Mouse (Mus musculus) hindbrain, postnatal 0 days (tissue): ENCODE results near the gene Lat. TPM values are rescaled to one million over a fixed set of nuclear protein-coding genes. Genes with fewer than 3 reads are reported as not detected.

ENCODE experiments used
- ATAC-seq: fragments of 200-750 bp; cut with Nextera tagmentation; 2 replicates; pipeline ENCODE4 v1.8.0; 2017; ENCODE audit warnings: mild to moderate bottlenecking, moderate TSS enrichment, moderate library complexity
- DNase-seq: peaks from one replicate; pipeline ENCODE4 v3.0.0-alpha.2; 2015; ENCODE audit warnings: low spot score
- H3K27ac ChIP-seq: fragments of 300-500 bp; sonication (generic); 2 replicates; pipeline ENCODE4 v1.5.1; 2014; ENCODE audit warnings: mild to moderate bottlenecking
- H3K27me3 ChIP-seq: fragments of 300-500 bp; sonication (generic); 2 replicates; pipeline ENCODE4 v1.6.1; 2014; ENCODE audit warnings: low read length, mixed read lengths; ENCODE audit not compliant: insufficient read depth
- H3K36me3 ChIP-seq: fragments of 300-500 bp; sonication (generic); 2 replicates; pipeline ENCODE4 v1.6.1; 2014; ENCODE audit warnings: low read length, mixed read lengths; ENCODE audit not compliant: insufficient read depth
- H3K4me1 ChIP-seq: fragments of 300-500 bp; sonication (generic); 2 replicates; pipeline ENCODE4 v1.6.1; 2014; ENCODE audit warnings: antibody characterized with exemption, low read length, mixed read lengths; ENCODE audit not compliant: insufficient read depth
- H3K4me2 ChIP-seq: fragments of 300-500 bp; sonication (generic); 2 replicates; pipeline ENCODE4 v1.6.1; 2014; ENCODE audit warnings: low read depth, mild to moderate bottlenecking, low read length, moderate library complexity, mixed read lengths
- H3K4me3 ChIP-seq: fragments of 300-500 bp; sonication (generic); 2 replicates; pipeline ENCODE4 v1.5.1; 2014; ENCODE audit warnings: low read length
- H3K9ac ChIP-seq: fragments of 300-500 bp; sonication (generic); replicated peaks from 2 replicates; pipeline ENCODE4 v1.6.1; 2014; ENCODE audit warnings: mild to moderate bottlenecking, low read length, moderate library complexity, mixed read lengths
- H3K9me3 ChIP-seq: fragments of 300-500 bp; sonication (generic); 2 replicates; pipeline ENCODE4 v1.6.1; 2016; ENCODE audit warnings: low read length, mixed read lengths
- CTCF ChIP-seq: IDR thresholded peaks from 2 replicates; pipeline ENCODE4 v1.5.1; 2016; ENCODE audit warnings: antibody characterized with exemption, control low read depth, low read depth
- WGBS: fragments of 180-500 bp; shearing (Covaris S2); extraction: QIAGEN DNeasy Blood & Tissue Kit; methylation state at CpG from one replicate; pipeline ENCODE4 v1.1.7; 2014; 5-methylcytosine and 5-hydroxymethylcytosine counted together
- polyA plus RNA-seq: library from polyadenylated mRNA; unstranded; fragments of >200 nt; fragmentation: Nextera tagmentation; extraction: Ambion mirVana; gene quantifications from 2 replicates; pipeline ENCODE4 v1.2.1, GENCODE M21; 2015
- total RNA-seq: library from RNA; depleted of rRNA; stranded (reverse); fragments of >200 nt; gene quantifications from 2 replicates; pipeline ENCODE4 v1.2.3, GENCODE M21; 2014

Gene Lat
- total and polyA plus RNA-seq, 2 experiments from 2014 or later, result 0.37 to 0.96 TPM

- no peaks in the 10 kb centered on the region for H3K36me3 ChIP-seq
- ATAC-seq (peak; percentile 68; the same call in 1 of the 2 replicates), DNase-seq (peak; percentile 53)
- H3K4me2 ChIP-seq, result peak overlapping the region; percentile 45
- no peaks in the 10 kb centered on the region for H3K9me3 ChIP-seq
- H3K4me1 ChIP-seq, result no peaks in the 10 kb centered on the region
- 0 out of 2 replicates have a peak overlapping the region, but pooled peaks have one; percentile 13 for H3K9ac ChIP-seq
- H3K27ac ChIP-seq, result peak overlapping the region; percentile 3; the same call in 1 of the 2 replicates
- no peaks in the 10 kb centered on the region for H3K27me3 ChIP-seq
- WGBS, result 57% methylated on average over 20 of the region's 20 CpGs
- TF ChIP-seq CTCF, result peak; percentile 17
- H3K4me3 ChIP-seq, result peak overlapping the region; percentile 20; the same call in 1 of the 2 replicates
Measured at GRCm38 (mm10) chr7:126350748-126351418, 18.5 kb downstream of the Lat start.

- WGBS, result 75% methylated on average over 8 of the region's 8 CpGs
Measured at GRCm38 (mm10) chr7:126348293-126348692, 21.1 kb downstream of the Lat start.

GRCm38 (mm10) chr7:126347098-126347497, 22.3 kb downstream of the Lat start:
- H3K4me3 ChIP-seq, result no peak overlapping the region
- no peaks in the 10 kb centered on the region for H3K36me3 ChIP-seq
- TF ChIP-seq CTCF, result no peak
- 50% methylated on average over 1 of the region's 1 CpGs for WGBS
- no peak overlapping the region for H3K9ac ChIP-seq
- ATAC-seq, result no peak
- H3K4me2 ChIP-seq, result no peak overlapping the region
- DNase-seq, result no peak
- no peak overlapping the region for H3K27ac ChIP-seq
- no peaks in the 10 kb centered on the region for H3K9me3 ChIP-seq
- H3K27me3 ChIP-seq, result no peaks in the 10 kb centered on the region
- H3K4me1 ChIP-seq, result no peaks in the 10 kb centered on the region

More at GRCm38 (mm10) chr7:126348293-126348692, 21.1 kb downstream of the Lat start:
- H3K4me3 ChIP-seq, result no peak overlapping the region
- no peaks in the 10 kb centered on the region for H3K9me3 ChIP-seq
- TF ChIP-seq CTCF, result no peak
- H3K36me3 ChIP-seq, result no peaks in the 10 kb centered on the region
- H3K9ac ChIP-seq, result no peak overlapping the region
- H3K27ac ChIP-seq, result no peak overlapping the region
- H3K4me1 ChIP-seq, result no peaks in the 10 kb centered on the region
- no peak for ATAC-seq
- H3K27me3 ChIP-seq, result no peaks in the 10 kb centered on the region
- DNase-seq, result no peak
- no peak overlapping the region for H3K4me2 ChIP-seq

GRCm38 (mm10) chr7:126345969-126346368, 23.4 kb downstream of the Lat start:
- Histone ChIP-seq H3K4me3 (no peak overlapping the region), H3K4me2 (no peak overlapping the region), H3K36me3 (no peaks in the 10 kb centered on the region), H3K27me3 (no peaks in the 10 kb centered on the region), H3K9ac (no peak overlapping the region), H3K27ac (no peak overlapping the region), H3K4me1 (no peaks in the 10 kb centered on the region), H3K9me3 (no peaks in the 10 kb centered on the region)
- ATAC-seq, result no peak
- no peak for TF ChIP-seq CTCF
- DNase-seq, result no peak
- WGBS, result 58% methylated on average over 3 of the region's 3 CpGs

GRCm38 (mm10) chr7:126345557-126345956, 23.8 kb downstream of the Lat start:
- DNase-seq (no peak), ATAC-seq (no peak)
- 68% methylated on average over 3 of the region's 3 CpGs for WGBS
- no peak for TF ChIP-seq CTCF
- Histone ChIP-seq H3K4me1 (no peaks in the 10 kb centered on the region), H3K9me3 (no peaks in the 10 kb centered on the region), H3K9ac (no peak overlapping the region), H3K4me2 (no peak overlapping the region), H3K4me3 (no peak overlapping the region), H3K36me3 (no peaks in the 10 kb centered on the region), H3K27ac (no peak overlapping the region), H3K27me3 (no peaks in the 10 kb centered on the region)

- no peak for TF ChIP-seq CTCF
- no peaks in the 10 kb centered on the region for H3K9me3 ChIP-seq
- no peaks in the 10 kb centered on the region for H3K4me1 ChIP-seq
- no peaks in the 10 kb centered on the region for H3K27me3 ChIP-seq
- no peak for ATAC-seq
- no peak overlapping the region for H3K4me3 ChIP-seq
- H3K36me3 ChIP-seq, result no peaks in the 10 kb centered on the region
- no peak overlapping the region for H3K27ac ChIP-seq
- WGBS, result 46% methylated on average over 6 of the region's 6 CpGs
- H3K4me2 ChIP-seq, result no peak overlapping the region
- no peak overlapping the region for H3K9ac ChIP-seq
- no peak for DNase-seq
Measured at GRCm38 (mm10) chr7:126340896-126341295, 28.5 kb downstream of the Lat start.

- H3K4me2 ChIP-seq, result no peak overlapping the region
- ATAC-seq, result no peak
- TF ChIP-seq CTCF, result no peak
- no peak overlapping the region for H3K9ac ChIP-seq
- 70% methylated on average over 6 of the region's 6 CpGs for WGBS
- no peaks in the 10 kb centered on the region for H3K4me1 ChIP-seq
- H3K9me3 ChIP-seq, result no peaks in the 10 kb centered on the region
- no peaks in the 10 kb centered on the region for H3K27me3 ChIP-seq
- no peaks in the 10 kb centered on the region for H3K36me3 ChIP-seq
- no peak overlapping the region for H3K27ac ChIP-seq
- no peak for DNase-seq
- no peak overlapping the region for H3K4me3 ChIP-seq
Measured at GRCm38 (mm10) chr7:126340206-126340618, 29.2 kb downstream of the Lat start.
